Mouse (Mus musculus): ENCODE results near the gene Hspb11.

The Hspb11 gene

GRCm38 (mm10) chr4:107253125-107254091 is at the start of gene Hspb11, which contains the start of gene Lrrc42:
Hspb11 (plus strand) TSS chr4:107253593.
Lrrc42 (minus strand) TSS chr4:107253532.
- DNase-seq (ENCODE audit: low spot score) = peak; percentile 86

GRCm38 (mm10) chr4:107207016-107207415 is 46.4 kb upstream of the Hspb11 start:
- no peak for DNase-seq (ENCODE audit: low spot score)

- DNase-seq (ENCODE audit: low spot score) = no peak
Measured at GRCm38 (mm10) chr4:107208880-107209279, 44.5 kb upstream of the Hspb11 start, which contains the start of gene Ldlrad1. Ldlrad1 (plus strand) TSS chr4:107209180.

- DNase-seq (ENCODE audit: low spot score) = no peak
Measured at GRCm38 (mm10) chr4:107210483-107211097, 42.8 kb upstream of the Hspb11 start.

GRCm38 (mm10) chr4:107211465-107211864 is 41.9 kb upstream of the Hspb11 start:
- no peak for DNase-seq (ENCODE audit: low spot score)

- DNase-seq (ENCODE audit: low spot score) = no peak
Measured at GRCm38 (mm10) chr4:107211936-107212335, 41.5 kb upstream of the Hspb11 start.

- no peak for DNase-seq (ENCODE audit: low spot score)
Measured at GRCm38 (mm10) chr4:107213279-107214011, 39.9 kb upstream of the Hspb11 start.

GRCm38 (mm10) chr4:107217574-107217973 is 35.8 kb upstream of the Hspb11 start:
- DNase-seq (ENCODE audit: low spot score) = no peak

- no peak for DNase-seq (ENCODE audit: low spot score)
Measured at GRCm38 (mm10) chr4:107221524-107221923, 31.9 kb upstream of the Hspb11 start.

GRCm38 (mm10) chr4:107223225-107224204 is 29.9 kb upstream of the Hspb11 start:
- no peak for DNase-seq (ENCODE audit: low spot score)

- no peak for DNase-seq (ENCODE audit: low spot score)
Measured at GRCm38 (mm10) chr4:107226313-107226712, 27.1 kb upstream of the Hspb11 start.

- DNase-seq (ENCODE audit: low spot score) = no peak
Measured at GRCm38 (mm10) chr4:107232219-107232618, 21.2 kb upstream of the Hspb11 start.

- DNase-seq (ENCODE audit: low spot score) = no peak
Measured at GRCm38 (mm10) chr4:107238253-107238652, 15.1 kb upstream of the Hspb11 start.

GRCm38 (mm10) chr4:107240196-107240595 is 13.2 kb upstream of the Hspb11 start:
- DNase-seq (ENCODE audit: low spot score) = no peak

- DNase-seq (ENCODE audit: low spot score) = no peak
Measured at GRCm38 (mm10) chr4:107243365-107244333, 9.7 kb upstream of the Hspb11 start.

GRCm38 (mm10) chr4:107245368-107245767 is 8.0 kb upstream of the Hspb11 start:
- DNase-seq (ENCODE audit: low spot score) = no peak

- DNase-seq (ENCODE audit: low spot score) = no peak
Measured at GRCm38 (mm10) chr4:107246040-107246439, 7.4 kb upstream of the Hspb11 start.

- no peak for DNase-seq (ENCODE audit: low spot score)
Measured at GRCm38 (mm10) chr4:107247110-107247509, 6.3 kb upstream of the Hspb11 start.

- no peak for DNase-seq (ENCODE audit: low spot score)
Measured at GRCm38 (mm10) chr4:107248061-107248460, 5.3 kb upstream of the Hspb11 start.

GRCm38 (mm10) chr4:107249471-107249870 is 3.9 kb upstream of the Hspb11 start:
- no peak for DNase-seq (ENCODE audit: low spot score)

Measured in urinary bladder, postnatal 10 days (tissue).